Mouse (Mus musculus) cerebellum, adult 2 months (tissue): ENCODE measurements around the gene Lsm5. TPM values are rescaled to one million over a fixed set of nuclear protein-coding genes. Genes with fewer than 3 reads are reported as not detected.

Experiments
- DNase-seq, 2 experiments: peaks; one replicate each; pipeline ENCODE4 v3.0.0; 2021
- H3K27ac ChIP-seq: fragments of 200-500 bp; 2 replicates; pipeline ENCODE4 v1.5.1; 2012; ENCODE audit warnings: low read length, control low read depth, inconsistent platforms; ENCODE audit not compliant: insufficient read depth
- H3K27me3 ChIP-seq: fragments of 200-500 bp; 2 replicates; pipeline ENCODE4 v1.6.1; 2012; ENCODE audit warnings: inconsistent platforms, mild to moderate bottlenecking, low read length, moderate library complexity; ENCODE audit not compliant: control insufficient read depth, insufficient read depth
- H3K4me1 ChIP-seq: fragments of 200-500 bp; 2 replicates; pipeline ENCODE4 v1.6.1; 2011; ENCODE audit warnings: low read length; ENCODE audit not compliant: control insufficient read depth, insufficient read depth
- H3K4me3 ChIP-seq: fragments of 200-500 bp; replicated peaks from 2 replicates; pipeline ENCODE3; 2011; ENCODE audit warnings: mild to moderate bottlenecking, low read depth, low read length, control low read depth; ENCODE audit not compliant: insufficient read depth
- CTCF ChIP-seq: fragments of 200-500 bp; IDR thresholded peaks from 2 replicates; pipeline ENCODE4 v1.5.1; 2011; ENCODE audit warnings: low read depth, mild to moderate bottlenecking, control low read depth, low read length, moderate library complexity, borderline replicate concordance; ENCODE audit not compliant: insufficient read depth
- POLR2A ChIP-seq: fragments of 200-500 bp; IDR thresholded peaks from 2 replicates; pipeline ENCODE4 v1.6.1; 2011; ENCODE audit warnings: low read length, control low read depth, borderline replicate concordance; ENCODE audit not compliant: insufficient read depth
- WGBS: fragments of 180-500 bp; shearing (Covaris S2); methylation state at CpG from one replicate; pipeline ENCODE4 v1.1.7; 2018; 5-methylcytosine and 5-hydroxymethylcytosine counted together
- polyA plus RNA-seq: library from polyadenylated mRNA; depleted of rRNA; stranded (reverse); fragments of >200 nt; gene quantifications from 2 replicates; pipeline ENCODE4 v1.2.3, GENCODE M21; 2012; rRNA removed

Gene Lsm5
- polyA plus RNA-seq, result 25.7 and 28.4 TPM in 2 replicates

DNA sequence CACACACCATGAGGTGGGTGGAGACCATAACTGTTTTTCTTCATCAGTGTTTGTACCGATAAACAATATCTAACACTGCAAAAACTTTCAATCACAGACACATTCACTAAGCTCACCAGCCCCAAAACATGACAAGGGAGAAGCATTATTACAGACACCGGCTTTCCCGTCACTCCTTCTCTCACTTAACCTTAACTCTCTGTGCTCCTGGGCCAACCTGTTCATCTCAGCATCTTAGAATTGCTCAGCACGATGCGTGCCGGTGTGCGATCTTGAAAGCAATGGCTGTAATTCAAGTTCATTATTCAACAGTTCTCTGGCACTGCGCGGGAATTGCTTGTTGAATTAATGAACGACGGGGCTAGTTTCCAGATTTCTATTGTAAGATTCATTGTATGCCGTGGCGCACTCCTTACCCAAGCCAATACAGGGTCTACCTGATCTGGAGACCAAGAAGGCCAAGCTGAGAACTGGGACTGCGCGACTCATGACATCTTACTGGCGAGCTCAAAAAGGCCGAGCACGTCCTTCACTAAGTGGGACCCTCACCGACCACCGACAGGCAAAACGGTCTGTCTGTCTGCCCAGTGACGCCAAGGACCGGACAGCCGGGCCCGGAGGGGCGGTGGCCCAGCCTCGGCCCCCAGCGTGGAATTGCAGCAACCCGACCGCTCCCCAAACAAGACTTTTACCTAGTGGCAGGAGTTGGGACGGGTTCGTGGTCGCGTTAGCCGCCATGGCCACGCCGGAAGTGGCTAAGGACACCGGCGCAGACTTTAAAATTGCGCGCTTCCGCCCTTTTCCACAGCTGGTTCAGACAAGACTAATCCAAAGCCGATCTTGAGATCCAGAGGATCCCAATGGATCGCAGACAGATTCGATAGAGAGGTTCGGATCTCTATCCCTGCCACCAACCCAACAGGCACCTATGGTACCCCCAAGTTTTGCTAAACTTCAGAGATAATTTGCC is at the start of gene Lsm5:
Lsm5 (minus strand) TSS at position 780 of the 970 bp plus-strand sequence.
- peak within 1 kb of the TSS; percentile 93 for H3K4me3 ChIP-seq
- no peak within 1 kb of the TSS for H3K27ac ChIP-seq
- H3K27me3 ChIP-seq, result no peaks in the 10 kb centered on the region
- peak; percentile 40; the same call in 1 of the 2 replicates for TF ChIP-seq POLR2A
- no peak for TF ChIP-seq CTCF
- DNase-seq, result peak; percentile 85 to 88
- under 1% methylated on average over 46 of the region's 46 CpGs for WGBS
- no peaks in the 10 kb centered on the region for H3K4me1 ChIP-seq

DNA sequence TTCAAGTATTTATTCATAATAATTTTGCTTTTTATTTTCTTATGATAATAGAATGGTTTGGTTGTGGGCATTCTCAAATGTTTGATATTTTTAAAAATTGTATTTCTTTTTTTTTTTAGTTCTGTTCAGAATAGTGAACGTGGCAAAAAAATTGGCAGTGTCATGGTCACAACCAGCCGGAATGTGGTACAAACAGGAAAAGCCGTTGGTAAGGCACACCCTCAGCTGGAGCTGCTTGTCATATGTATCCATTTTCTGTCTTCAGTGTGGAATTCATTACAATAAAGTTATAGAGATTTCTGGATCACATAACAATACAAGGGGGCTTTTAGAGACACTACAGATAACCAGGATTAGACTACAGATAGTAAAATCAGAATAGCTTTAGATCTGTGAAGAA is 49.2 kb upstream of the Lsm5 start:
- no peak overlapping the region for H3K27ac ChIP-seq
- no peaks in the 10 kb centered on the region for H3K27me3 ChIP-seq
- no peak overlapping the region for H3K4me3 ChIP-seq
- 81% methylated on average over 3 of the region's 3 CpGs for WGBS
- no peaks in the 10 kb centered on the region for H3K4me1 ChIP-seq
- DNase-seq, result no peak
- TF ChIP-seq POLR2A, result no peak
- TF ChIP-seq CTCF, result no peak

GRCm38 (mm10) chr6:56745950-56746543 is 41.5 kb upstream of the Lsm5 start:
- H3K4me1 ChIP-seq, result no peaks in the 10 kb centered on the region; the same call in 1 of the 2 replicates
- no peak for TF ChIP-seq CTCF
- TF ChIP-seq POLR2A, result no peak
- no peak overlapping the region for H3K4me3 ChIP-seq
- no peak for DNase-seq
- WGBS, result 24% methylated on average over 5 of the region's 5 CpGs
- no peaks in the 10 kb centered on the region for H3K27me3 ChIP-seq
- H3K27ac ChIP-seq, result no peak overlapping the region

- no peak overlapping the region for H3K27ac ChIP-seq
- WGBS, result 47% methylated on average over 2 of the region's 2 CpGs
- H3K4me3 ChIP-seq, result no peak overlapping the region
- no peaks in the 10 kb centered on the region for H3K27me3 ChIP-seq
- DNase-seq, result peak in 1 of 2 experiments; percentile 40
- no peaks in the 10 kb centered on the region for H3K4me1 ChIP-seq
- no peak for TF ChIP-seq POLR2A
- TF ChIP-seq CTCF, result no peak
Measured at GRCm38 (mm10) chr6:56732545-56732944, 28.0 kb upstream of the Lsm5 start.

GRCm38 (mm10) chr6:56720877-56721276 is 16.4 kb upstream of the Lsm5 start:
- Histone ChIP-seq H3K27ac (no peak overlapping the region), H3K4me3 (no peak overlapping the region), H3K4me1 (no peaks in the 10 kb centered on the region), H3K27me3 (no peaks in the 10 kb centered on the region)
- WGBS, result 13% methylated on average over 3 of the region's 3 CpGs
- DNase-seq, result no peak
- TF ChIP-seq CTCF (no peak), POLR2A (no peak)

DNA sequence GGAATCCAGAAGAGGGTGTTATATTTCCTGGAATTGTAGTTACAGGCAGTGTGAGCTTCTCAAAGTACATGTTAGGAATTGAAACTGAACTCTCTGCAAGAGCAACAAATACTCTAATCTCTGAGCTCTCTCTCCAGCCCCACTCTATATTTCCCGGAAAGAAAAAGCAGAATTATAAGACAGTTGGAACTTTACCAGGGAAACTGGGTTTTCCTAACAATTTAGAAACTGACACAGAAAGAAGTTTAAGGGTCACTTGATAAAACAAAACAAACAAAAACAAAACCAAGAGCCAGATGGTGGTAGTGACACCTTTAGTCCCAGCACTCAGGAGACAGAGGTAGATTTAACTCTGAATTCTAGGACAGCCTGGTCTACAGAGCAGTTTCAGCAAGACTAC is 14.6 kb upstream of the Lsm5 start:
- H3K27ac ChIP-seq, result no peak overlapping the region
- DNase-seq, result no peak
- no peaks in the 10 kb centered on the region for H3K27me3 ChIP-seq
- WGBS, result 81% methylated on average over 1 of the region's 1 CpGs
- no peak overlapping the region for H3K4me3 ChIP-seq
- H3K4me1 ChIP-seq, result no peaks in the 10 kb centered on the region
- TF ChIP-seq CTCF (no peak), POLR2A (no peak)

- DNase-seq, result no peak
- peak overlapping the region; percentile 79 for H3K4me3 ChIP-seq
- no peak for TF ChIP-seq CTCF
- TF ChIP-seq POLR2A, result no peak
- H3K27me3 ChIP-seq, result no peaks in the 10 kb centered on the region
- peak overlapping the region; percentile 85 for H3K27ac ChIP-seq
- WGBS, result under 1% methylated on average over 25 of the region's 25 CpGs
- no peaks in the 10 kb centered on the region for H3K4me1 ChIP-seq
Measured at GRCm38 (mm10) chr6:56715270-56715666, 10.8 kb upstream of the Lsm5 start.
